8 mouse cellular contexts compared by ENCODE assay signal in the genomic region with DNA sequence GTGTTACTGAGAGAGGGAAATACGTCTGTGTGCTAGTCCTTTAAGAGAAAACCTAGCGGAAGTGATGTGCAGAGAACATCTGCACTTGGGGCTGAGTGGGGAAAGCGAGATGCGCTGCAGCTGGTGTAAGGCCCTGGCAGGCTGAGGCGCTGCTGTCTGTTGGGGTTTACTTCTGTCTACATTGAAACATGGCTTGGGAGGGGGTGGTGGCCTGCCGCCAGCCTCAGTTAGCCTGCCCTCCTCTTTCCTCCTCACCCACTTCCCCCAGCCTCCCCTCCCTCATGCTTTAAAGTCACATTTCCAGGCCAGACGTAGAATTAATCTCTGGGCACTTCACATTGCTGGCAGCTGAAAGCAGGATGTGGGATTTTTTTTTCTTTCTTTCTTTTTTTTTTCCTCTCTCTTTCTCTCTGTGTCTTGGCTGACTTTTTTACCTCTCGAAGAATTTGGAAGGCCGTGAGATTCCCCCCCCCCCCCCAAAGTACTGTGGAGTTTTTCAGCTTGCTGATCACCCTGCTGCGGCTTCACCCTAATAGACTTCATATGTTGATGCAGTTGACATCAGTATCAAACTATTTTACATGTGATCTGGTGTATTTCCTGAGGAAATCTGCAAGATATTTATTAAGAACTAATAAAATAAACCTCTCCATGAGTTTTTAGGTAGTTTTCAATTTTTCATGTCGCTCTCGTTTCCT.
A peak's percentile ranks its signal among the peaks of the same experiment; 100 is the strongest.
DNase-seq lines count a peak whose midpoint lies in the region; ATAC-seq and TF ChIP-seq lines count a peak whose summit lies in the region.

No protein-coding gene starts in this region.

- H3K9ac ChIP-seq in intestine, embryonic 14.5 days (ENCODE audit: low read length): no peak overlapping the region
- no peak overlapping the region; the same call in 1 of the 2 replicates for H3K9ac ChIP-seq in limb, embryonic 11.5 days (ENCODE audit: low read length)
- no peak overlapping the region for H3K9ac ChIP-seq in stomach, embryonic 16.5 days (ENCODE audit: low read length)

- H3K4me1 ChIP-seq in intestine, embryonic 14.5 days (replicated peaks; ENCODE audit: control insufficient read depth, insufficient read depth, low read length): peaks cover 50% of the 10 kb centered on the region
- peaks cover 32% of the 10 kb centered on the region for H3K4me1 ChIP-seq in limb, embryonic 11.5 days (ENCODE audit: control insufficient read depth, insufficient read depth, low read length)
- peaks cover 41% of the 10 kb centered on the region for H3K4me1 ChIP-seq in stomach, embryonic 16.5 days (ENCODE audit: control insufficient read depth, insufficient read depth, low read length)

- DNase-seq in layer of hippocampus, adult 11-12 months (ENCODE audit: low spot score): peak; percentile 46
- no peak for DNase-seq in layer of hippocampus, postnatal 25 days (ENCODE audit: extremely low spot score in 1 of 2, low spot score in 1 of 2)
- DNase-seq in embryo, embryonic 11 days: peak; percentile 67
- DNase-seq in intestine, embryonic 14.5 days (ENCODE audit: low spot score): peak; percentile 76
- DNase-seq in limb, embryonic 11.5 days (ENCODE audit: low spot score): peak; percentile 53

- 30% methylated on average over 12 of the region's 12 CpGs for WGBS in intestine, embryonic 14.5 days
- 21% methylated on average over 12 of the region's 12 CpGs for WGBS in limb, embryonic 11.5 days
- WGBS in stomach, embryonic 16.5 days: 26% methylated on average over 12 of the region's 12 CpGs

- peak overlapping the region; percentile 88 for H3K27ac ChIP-seq in intestine, embryonic 14.5 days (ENCODE audit: low read depth)
- peak overlapping the region; percentile 71 for H3K27ac ChIP-seq in limb, embryonic 11.5 days (replicated peaks; ENCODE audit: low read depth, low read length)
- H3K27ac ChIP-seq in stomach, embryonic 16.5 days (ENCODE audit: low read length): peak overlapping the region; percentile 83

- 0 out of 2 replicates have a peak, but pooled peaks cover 5% of the 10 kb centered on the region for H3K36me3 ChIP-seq in intestine, embryonic 14.5 days (ENCODE audit: control insufficient read depth, insufficient read depth, low read length)
- no peaks in the 10 kb centered on the region for H3K36me3 ChIP-seq in limb, embryonic 11.5 days (ENCODE audit: control insufficient read depth, insufficient read depth, low read length)
- no peaks in the 10 kb centered on the region for H3K36me3 ChIP-seq in myocyte (ENCODE audit: control insufficient read depth, insufficient read depth)
- H3K36me3 ChIP-seq in stomach, embryonic 16.5 days (ENCODE audit: control insufficient read depth, insufficient read depth, low read length): no peaks in the 10 kb centered on the region

- ATAC-seq in granulocyte monocyte progenitor cell, adult 5-6 weeks (replicated peaks; ENCODE audit: poor library complexity, severe bottlenecking): peak; percentile 65
- peak; percentile 81 for ATAC-seq in intestine, embryonic 14.5 days (replicated peaks; ENCODE audit: low FRiP score, low TSS enrichment, low read depth)
- peak; percentile 54; the same call in 1 of the 2 replicates for ATAC-seq in limb, embryonic 11.5 days (ENCODE audit: insufficient number of reproducible peaks, low FRiP score, low TSS enrichment, low read depth)
- peak; percentile 87 for ATAC-seq in stomach, embryonic 16.5 days (ENCODE audit: insufficient read depth, low FRiP score)

- no peaks in the 10 kb centered on the region for H3K79me2 ChIP-seq in myocyte (ENCODE audit: control insufficient read depth, insufficient read depth)

- peak overlapping the region; percentile 14 for H3K4me2 ChIP-seq in intestine, embryonic 14.5 days (ENCODE audit: low read length)
- peak overlapping the region; percentile 3; the same call in 1 of the 2 replicates for H3K4me2 ChIP-seq in limb, embryonic 11.5 days (ENCODE audit: low read depth, severe bottlenecking)
- peak overlapping the region; percentile 36 for H3K4me2 ChIP-seq in myocyte (ENCODE audit: low read depth)
- H3K4me2 ChIP-seq in stomach, embryonic 16.5 days (ENCODE audit: low read depth, low read length): no peak overlapping the region; the same call in 1 of the 2 replicates

- TF ChIP-seq POLR2A in myocyte (IDR thresholded peaks at IDR 0.05; ENCODE audit: insufficient read length, low read depth): no peak

- no peaks in the 10 kb centered on the region for H3K9me3 ChIP-seq in intestine, embryonic 14.5 days (ENCODE audit: control insufficient read depth, low read length)
- H3K9me3 ChIP-seq in limb, embryonic 11.5 days (ENCODE audit: control insufficient read depth, low read length): no peaks in the 10 kb centered on the region
- H3K9me3 ChIP-seq in stomach, embryonic 16.5 days (replicated peaks; ENCODE audit: control insufficient read depth, low read length): no peaks in the 10 kb centered on the region

- H3ac ChIP-seq in myocyte (ENCODE audit: control insufficient read depth, insufficient read length): no peak overlapping the region

- H3K4me3 ChIP-seq in intestine, embryonic 14.5 days (ENCODE audit: low read depth, low read length): no peak overlapping the region
- no peak overlapping the region for H3K4me3 ChIP-seq in limb, embryonic 11.5 days (ENCODE audit: low read depth, low read length)
- H3K4me3 ChIP-seq in myocyte: no peak overlapping the region
- no peak overlapping the region for H3K4me3 ChIP-seq in stomach, embryonic 16.5 days (replicated peaks; ENCODE audit: low read length)

- no peaks in the 10 kb centered on the region for H3K27me3 ChIP-seq in intestine, embryonic 14.5 days (replicated peaks; ENCODE audit: control insufficient read depth, insufficient read depth, low read length)
- no peaks in the 10 kb centered on the region for H3K27me3 ChIP-seq in limb, embryonic 11.5 days (ENCODE audit: control insufficient read depth, insufficient read depth, low read length)
- H3K27me3 ChIP-seq in myocyte (ENCODE audit: control insufficient read depth, insufficient read depth, insufficient read length): no peaks in the 10 kb centered on the region
- H3K27me3 ChIP-seq in stomach, embryonic 16.5 days (ENCODE audit: control insufficient read depth, insufficient read depth, low read length): no peaks in the 10 kb centered on the region

TF ChIP-seq in myocyte, 11 proteins besides CTCF, POLR2A, EP300 and RAD21:
- TF ChIP-seq TCF12 (IDR thresholded peaks at IDR 0.05; ENCODE audit: insufficient read depth, poor library complexity, severe bottlenecking) (no peak), MYOD1 (IDR thresholded peaks at IDR 0.05; ENCODE audit: control insufficient read depth in 1 of 3, insufficient read length in 2 of 3, low read depth in 2 of 3) (peak in 2 of 3 experiments; percentile 41 to 56)
TF ChIP-seq in myocyte: peak in this region for 1.

Comparison
In these comparisons a context has a peak if more than half of its experiments do, and no peak if none do; other contexts are left out.
1. DNase-seq: peak in layer of hippocampus, adult 11-12 months (single experiment), embryo, embryonic 11 days (single experiment), intestine, embryonic 14.5 days (single experiment) and limb, embryonic 11.5 days (single experiment); none in layer of hippocampus, postnatal 25 days (0 of 2).
2. Peak in every context shown above with its lines, with median percentiles within 50 percentile points of each other: ATAC-seq and H3K27ac ChIP-seq.